Mouse (Mus musculus): ENCODE measurements around the gene Prnp.

The Prnp gene

GRCm38 (mm10) chr2:131950598-131951095 lies 40.9 kb downstream of the Prnp start, which contains the start of gene Prnd:
Gene Prnd (plus strand): TSS chr2:131950861.
- DNase-seq: no peak

DNA sequence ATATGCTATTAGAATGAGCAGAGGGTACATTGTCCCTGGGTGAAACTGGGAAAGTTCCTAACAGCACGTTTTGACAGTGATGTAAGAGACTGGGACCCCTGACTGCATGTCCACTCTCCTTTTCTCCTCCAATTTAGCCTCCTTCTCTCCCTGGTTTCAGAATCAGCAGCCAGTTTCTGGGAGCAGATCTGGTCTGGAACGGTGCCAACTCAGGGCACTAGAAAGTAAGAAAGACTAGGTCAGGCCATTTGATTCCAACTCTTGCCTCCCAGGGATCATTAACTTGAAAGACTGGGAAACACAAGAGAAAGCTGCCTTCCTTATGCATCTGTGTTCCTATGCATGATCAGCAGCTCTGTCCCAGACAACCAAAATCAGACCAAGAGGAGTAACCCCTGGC lies 42.7 kb downstream of the Prnp start:
- no peak for DNase-seq

DNA sequence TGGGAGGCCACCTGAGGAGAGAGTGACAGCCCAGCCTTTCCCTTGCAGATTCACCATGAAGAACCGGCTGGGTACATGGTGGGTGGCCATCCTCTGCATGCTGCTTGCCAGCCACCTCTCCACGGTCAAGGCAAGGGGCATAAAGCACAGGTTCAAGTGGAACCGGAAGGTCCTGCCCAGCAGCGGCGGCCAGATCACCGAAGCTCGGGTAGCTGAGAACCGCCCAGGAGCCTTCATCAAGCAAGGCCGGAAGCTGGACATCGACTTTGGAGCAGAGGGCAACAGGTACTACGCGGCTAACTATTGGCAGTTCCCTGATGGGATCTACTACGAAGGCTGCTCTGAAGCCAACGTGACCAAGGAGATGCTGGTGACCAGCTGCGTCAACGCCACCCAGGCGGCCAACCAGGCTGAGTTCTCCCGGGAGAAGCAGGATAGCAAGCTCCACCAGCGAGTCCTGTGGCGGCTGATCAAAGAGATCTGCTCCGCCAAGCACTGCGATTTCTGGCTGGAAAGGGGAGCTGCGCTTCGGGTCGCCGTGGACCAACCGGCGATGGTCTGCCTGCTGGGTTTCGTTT lies 43.3 kb downstream of the Prnp start:
- peak in 1 of 2 experiments; percentile 18 for DNase-seq

DNA sequence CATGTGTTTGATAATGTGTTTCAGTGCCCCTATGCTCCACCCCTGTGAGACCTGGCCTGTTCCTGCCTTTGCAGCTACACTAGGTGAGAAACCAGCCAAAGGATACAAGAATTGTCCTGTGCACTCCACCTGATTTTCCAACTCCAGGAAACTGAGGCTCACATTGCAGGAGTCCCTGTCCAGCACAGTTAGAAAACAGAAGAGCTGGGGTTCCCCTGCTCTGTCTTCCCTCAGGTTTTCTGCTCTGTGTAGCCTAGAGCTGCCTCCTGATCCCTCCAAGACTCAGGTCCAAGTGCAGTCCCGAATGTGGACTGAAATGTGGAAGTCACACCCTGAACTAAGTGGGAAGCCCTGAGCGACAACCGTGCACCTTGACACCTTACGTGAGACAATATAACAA lies 44.0 kb downstream of the Prnp start:
- no peak for DNase-seq

DNA sequence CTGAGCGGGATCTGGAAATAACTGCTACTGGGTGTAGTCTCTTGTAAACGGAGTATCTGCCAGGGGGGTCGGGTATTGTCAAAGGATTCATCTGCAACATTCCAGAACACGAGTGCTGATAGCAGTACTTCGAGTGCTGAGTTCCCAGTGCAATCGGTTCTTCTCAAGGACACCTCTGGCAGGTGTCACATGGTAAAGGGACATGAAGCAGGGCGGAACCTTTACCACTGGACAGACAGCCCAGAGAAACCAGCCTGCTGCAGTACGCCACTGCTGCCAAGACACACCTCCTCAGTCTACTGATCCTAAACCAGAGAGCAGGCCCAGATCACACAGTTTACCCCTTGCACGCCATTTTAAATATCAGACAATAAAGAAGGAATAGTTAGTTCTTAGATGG lies 45.1 kb downstream of the Prnp start:
- no peak for DNase-seq

- no peak for DNase-seq
Observed at GRCm38 (mm10) chr2:131955264-131955663, 45.5 kb downstream of the Prnp start.

- DNase-seq: no peak
Observed at GRCm38 (mm10) chr2:131956336-131957256, 46.9 kb downstream of the Prnp start.

- DNase-seq: no peak
Observed at GRCm38 (mm10) chr2:131957731-131958222, 48.0 kb downstream of the Prnp start.

DNA sequence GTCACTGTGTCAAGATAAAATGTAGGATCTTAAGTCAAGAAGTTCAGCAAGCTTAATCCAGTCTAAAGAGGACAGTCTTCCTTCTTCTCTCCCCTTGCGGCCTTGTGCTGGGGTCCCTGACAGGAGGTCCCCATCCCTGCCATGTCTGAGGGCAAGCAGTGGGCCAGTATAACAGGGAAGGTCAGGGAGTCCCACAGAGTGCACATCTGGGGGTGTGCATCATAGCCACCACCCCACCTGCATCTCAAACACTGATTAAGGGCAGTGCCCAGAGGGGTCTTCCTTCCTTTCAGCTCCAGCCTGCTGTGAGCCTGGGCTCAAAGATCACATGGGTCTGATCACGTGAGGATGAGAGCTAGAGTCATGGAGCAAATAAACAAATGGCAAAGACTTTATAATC lies 51.9 kb downstream of the Prnp start:
- no peak for DNase-seq

DNA sequence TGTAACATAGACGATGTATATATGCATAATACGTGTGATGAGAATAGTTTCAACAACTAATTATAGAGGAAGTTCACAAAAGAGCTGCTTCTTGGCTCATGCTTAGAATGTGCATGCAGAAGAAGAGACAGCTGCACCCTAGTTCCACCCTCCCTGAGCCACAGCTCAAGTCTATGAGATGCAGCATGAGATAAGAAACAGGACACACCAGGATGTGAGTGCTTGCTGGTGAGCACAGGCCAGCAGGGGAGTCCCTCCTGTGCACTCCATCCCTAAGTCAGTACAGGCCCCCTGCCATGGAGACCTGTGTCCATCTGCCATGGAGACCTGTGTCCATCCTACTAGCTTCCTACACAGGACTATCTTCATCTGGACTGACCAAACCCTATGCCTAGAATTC lies 60.9 kb downstream of the Prnp start:
- no peak for DNase-seq

DNA sequence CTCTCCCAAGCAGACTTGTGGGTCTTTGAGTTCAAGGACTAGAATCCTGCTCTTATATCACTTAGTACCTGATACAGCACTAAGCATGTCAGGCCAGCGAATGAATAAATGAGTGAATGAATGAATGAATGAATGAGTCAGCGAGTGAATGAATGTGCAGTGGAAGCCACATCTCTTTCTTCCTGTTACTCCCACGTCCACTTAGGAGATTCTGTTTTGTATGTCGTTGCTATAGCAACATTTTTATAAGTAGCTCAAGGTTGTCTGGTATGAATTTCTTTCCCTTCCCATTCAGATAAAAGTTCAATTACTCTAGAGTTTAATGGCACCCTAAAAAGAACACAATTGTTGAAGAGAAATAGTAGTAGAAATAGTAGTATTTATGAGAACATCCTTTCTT lies 61.4 kb downstream of the Prnp start:
- no peak for DNase-seq

DNA sequence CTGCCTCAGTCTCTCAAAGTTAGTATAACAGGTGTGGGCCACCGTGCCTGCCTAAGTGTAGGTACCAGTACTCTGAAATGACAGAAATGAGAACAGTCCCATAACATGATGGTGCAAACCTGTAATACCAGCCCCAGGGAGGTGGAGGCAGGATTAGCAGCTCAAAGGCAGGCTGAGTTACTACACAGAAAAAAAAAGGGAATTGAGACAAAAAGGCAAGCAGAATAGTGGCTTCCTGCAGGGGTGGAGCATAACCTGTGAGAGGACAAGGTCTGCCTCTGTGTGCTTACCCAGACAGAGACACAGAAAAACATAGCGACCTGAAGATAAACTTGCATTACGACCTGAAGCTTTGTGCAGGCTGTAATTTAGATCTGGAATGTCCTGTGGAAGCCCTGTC lies 66.9 kb downstream of the Prnp start:
- DNase-seq: no peak

GRCm38 (mm10) chr2:131980866-131981265 lies 71.1 kb downstream of the Prnp start:
- no peak for DNase-seq

DNA sequence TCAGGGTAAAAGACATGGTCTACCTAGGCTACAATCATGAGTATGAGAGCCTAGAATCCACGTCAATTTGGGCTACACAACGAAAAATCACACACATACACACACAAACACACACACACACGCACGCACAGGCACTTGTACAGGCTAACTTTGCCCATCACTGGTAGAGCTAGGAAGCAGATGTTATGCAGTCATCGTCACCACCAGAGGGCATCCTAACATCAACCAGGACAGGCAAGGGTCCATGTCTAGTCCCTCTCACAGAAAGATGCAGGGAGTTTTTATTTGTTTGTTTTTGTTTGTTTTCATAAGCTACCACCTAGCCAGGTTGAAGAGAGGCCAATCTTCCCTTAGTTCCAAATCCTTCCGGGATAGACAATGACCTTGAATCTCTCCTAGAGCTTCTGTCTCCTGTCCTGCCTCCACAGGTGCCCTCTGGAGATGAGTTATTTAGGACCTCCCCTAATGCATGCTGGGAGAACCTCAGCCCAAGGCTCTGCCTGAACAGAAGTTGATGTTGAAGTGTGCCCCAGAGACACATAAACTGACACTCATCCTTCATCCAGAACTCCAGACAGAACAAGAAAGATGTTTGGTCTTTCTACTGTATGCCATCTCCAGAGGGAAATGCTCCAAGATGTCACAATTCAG lies 72.9 kb downstream of the Prnp start:
- DNase-seq: peak; percentile 50 to 57

- no peak for DNase-seq
Observed at GRCm38 (mm10) chr2:131987950-131988349, 78.2 kb downstream of the Prnp start.
